Mouse (Mus musculus) frontal cortex, adult (tissue): ENCODE data around the gene Zdhhc12.

Source experiments
- ATAC-seq: cut with Nextera tagmentation; 2 replicates; pipeline ENCODE4 v1.9.2; 2017; ENCODE audit warnings: mild to moderate bottlenecking, moderate library complexity, mixed read lengths; ENCODE audit not compliant: low TSS enrichment

Zdhhc12 gene

DNA sequence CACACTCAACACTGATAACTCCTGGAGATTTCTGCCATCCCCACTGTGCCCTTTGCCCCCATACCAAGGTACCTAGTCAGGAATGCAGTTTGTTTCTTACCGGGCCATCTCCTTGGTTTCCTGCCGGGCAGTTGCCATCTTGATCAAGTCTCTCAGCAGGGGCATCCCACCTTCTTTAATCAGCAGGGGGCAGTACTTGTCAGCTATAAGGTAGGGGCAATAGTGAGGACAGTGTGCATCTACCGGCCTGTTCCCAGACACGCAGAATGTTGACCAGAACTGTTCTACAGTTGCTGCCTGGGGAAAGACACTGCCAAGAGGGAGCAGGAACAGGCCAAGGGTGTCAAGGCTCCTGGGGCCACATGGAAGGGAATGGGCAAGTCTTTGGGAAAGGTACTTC is 6.8 kb upstream of the Zdhhc12 start:
- ATAC-seq, result no peak

DNA sequence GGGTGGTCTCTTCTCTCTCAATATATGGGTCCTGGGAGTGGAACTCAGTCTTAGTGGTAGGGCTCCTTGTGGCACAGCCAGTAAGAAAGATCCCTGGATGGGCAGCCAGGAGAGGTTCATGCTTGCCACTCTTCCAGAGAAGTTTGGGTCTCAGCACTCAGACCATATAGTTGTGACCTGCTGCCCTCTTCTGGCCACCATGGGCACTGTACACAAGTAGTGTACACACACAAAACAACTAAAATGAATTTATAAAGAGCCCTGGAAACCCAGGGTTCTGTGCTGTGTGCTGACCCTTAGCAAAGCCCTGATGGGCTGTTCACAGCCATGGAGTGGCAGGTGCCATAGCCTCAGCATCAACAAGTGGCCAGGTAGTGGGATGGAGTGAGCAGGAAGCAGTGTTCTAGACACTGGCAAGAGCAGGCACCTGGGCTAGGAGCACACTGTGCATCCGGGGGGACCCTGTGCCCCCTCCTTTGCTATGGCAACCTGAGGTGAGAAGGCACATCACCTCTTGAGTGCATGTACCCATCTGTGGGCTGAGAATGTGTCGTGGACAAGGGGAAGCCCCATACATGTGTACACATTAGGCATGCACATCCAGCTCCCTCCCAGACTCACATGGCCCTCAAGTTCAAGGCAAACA is 2.6 kb upstream of the Zdhhc12 start:
- no peak for ATAC-seq

DNA sequence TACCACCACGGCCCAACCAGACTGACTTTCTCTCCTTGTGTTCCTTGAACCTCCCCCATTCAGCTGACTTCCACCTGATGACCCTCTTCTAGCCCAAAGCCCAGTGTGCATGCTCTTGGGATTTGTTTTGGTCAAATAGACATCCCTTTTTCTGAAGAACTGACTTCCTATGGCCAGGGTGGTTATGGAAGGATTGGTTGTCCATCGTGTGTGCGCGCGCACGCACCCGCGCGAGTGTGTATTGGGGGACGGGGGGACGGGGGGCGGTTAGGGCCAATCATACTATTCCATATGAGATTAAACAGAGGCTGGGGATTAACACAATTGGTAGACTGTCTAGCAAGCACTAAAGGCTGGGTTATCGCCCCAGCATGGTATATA is 750 bp upstream of the Zdhhc12 start:
- ATAC-seq, result no peak

DNA sequence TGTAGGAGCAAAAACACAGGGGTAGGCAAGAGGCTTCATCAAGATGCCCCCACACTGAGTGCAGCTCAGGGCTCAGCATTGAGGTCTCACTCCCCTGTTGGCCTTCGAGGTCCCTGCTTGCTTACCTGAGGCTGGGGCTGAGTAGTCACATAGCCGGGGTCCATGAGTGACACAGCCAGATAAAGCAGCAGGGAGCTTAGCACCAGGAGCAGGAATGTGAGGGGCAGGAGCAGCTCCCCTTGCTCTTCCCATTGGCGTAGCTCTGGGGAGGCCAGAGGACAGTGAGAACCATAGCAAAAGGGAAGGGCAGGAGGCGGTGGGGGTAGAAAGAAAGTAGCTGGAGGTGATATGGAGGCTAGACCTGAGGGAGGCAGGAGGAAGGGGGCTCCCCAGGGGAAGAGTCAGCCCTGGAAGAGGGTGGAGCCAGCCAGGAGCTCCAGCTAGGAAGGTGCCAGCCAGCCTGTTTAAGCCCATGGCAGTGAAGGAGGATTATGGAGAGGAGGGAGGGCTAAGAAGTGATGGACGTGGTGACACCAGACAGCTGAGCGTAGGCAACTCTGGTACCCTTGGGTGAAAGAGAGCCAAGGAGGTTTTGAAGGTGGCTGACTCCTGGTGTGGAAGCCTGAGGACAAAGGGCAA is 1.0 kb downstream of the Zdhhc12 start:
- ATAC-seq, result no peak

DNA sequence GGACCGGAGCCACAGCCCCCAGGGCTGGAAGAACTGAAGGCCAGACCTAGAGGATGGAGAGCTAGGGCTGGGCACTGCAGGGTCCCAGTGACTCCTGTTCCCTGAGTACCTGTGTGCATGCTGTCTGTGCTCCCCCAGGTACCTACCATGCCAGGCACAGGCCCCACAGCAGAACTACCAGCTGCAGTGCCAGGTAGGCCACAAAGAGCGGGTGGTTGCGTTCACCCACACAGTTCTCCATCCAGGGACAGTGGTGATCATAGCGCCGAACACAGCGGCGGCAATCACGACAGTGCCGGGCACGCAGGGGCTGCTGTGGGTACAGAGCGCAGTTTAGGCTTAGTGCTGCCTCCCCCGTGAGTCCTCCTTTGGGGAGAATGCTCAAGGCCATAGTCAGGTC is 1.9 kb downstream of the Zdhhc12 start:
- ATAC-seq, result no peak

DNA sequence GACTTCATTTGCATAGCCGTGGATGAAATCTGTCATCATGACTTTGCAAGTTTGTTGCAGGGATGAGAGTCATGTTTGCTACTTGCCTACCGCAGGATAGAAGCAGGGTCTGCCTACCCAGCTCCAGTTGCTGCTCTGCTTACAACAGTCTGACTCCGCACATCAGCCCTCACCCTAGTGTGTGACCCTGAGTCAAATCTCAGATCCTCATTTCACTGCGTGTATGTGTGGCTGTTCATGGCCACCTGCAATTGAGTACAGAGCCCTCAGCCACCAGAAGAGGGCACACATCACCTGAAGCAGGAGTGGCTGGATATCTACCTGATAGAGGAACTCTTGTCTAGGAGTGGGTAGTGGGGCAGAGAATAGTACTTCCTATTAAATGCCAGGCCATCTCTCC is 6.1 kb downstream of the Zdhhc12 start:
- no peak for ATAC-seq

DNA sequence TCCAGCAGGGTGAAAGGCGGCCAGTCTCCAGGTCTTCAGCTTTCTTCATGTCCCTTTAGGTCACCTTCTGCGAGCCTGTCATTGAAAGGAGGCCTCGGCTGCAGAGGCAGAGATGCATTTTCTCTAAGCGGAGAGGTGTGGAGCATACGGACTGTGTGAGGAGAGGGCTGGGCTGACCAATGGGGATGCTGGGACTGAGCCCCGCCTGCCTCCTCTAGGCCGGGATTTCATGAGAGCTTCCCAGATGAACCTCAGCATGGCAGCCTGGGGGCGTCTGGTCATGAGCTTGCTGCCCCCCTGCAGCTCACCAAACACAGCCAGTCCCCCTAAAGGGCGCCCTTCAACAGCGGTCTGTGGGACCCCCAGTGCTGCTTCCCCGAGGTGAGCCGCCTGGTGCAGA is 8.8 kb downstream of the Zdhhc12 start:
- ATAC-seq, result no peak

DNA sequence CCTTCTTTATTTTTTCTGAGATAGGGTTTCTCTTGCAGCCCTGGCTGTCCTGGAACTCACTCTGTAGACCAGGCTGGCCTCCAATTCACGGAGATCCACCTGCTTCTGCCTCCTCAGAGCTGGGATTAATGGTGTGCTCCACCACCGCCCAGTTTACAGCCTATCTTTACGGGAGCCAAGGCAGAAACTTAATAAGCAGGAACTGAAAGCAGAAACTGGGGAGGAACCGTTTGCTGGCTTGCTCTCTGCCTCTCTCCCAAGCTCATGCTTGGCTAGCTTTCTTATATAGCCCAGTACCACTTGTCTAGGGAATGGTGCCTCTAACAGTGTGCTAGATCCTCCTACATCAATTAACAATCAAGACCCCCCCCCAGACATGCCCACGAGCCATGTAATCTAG is 9.3 kb downstream of the Zdhhc12 start:
- ATAC-seq, result no peak

DNA sequence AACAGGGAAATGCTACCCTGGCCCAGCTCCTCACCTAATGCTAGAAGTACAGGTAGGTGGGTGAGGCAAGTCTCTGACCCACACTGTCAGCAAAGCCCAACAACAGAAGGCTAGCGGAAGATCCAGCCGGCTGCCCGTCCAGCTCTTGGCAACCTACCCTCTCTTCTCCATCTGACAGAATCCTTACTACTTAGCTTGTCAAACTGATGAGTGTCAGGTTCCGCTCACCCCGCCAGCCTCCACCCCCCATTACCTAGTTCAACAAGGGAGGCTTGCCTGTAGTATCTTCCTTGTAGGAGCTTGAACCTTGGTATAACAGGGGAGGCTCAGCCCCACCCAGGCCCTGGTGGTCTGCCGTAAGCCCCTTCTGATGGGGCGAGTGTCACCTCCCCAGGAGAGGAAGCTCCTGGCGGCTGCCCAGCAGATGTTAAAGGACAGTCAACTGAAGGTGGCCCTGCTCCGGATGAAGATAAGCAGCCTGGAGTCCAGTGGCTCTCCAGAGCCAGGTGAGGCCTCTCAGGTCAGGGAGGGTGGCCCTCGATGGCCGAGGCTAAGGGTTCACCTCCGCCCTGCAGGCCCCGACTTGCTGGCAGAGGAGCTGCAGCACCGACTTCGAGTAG is 13.2 kb downstream of the Zdhhc12 start:
- no peak for ATAC-seq

DNA sequence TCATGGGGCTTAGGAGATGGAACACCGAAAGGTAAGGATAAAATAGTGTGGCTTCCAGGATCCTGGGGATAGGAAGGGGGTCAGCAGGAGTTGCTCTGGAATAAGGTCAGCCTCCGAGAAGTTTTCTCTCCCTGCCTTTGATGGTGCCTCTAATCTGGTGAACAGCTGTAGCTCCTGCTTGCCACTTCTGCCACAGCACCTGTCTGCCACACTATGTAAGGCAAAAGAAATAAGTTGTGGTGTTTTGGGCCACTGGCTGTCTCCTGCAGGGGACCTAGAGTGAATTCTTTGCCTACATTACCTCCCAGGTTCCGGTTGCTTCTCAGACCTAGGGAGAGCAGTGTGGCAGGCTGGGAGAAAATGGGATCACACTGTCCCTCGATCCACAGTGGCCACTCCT is 14.7 kb downstream of the Zdhhc12 start:
- ATAC-seq, result no peak

DNA sequence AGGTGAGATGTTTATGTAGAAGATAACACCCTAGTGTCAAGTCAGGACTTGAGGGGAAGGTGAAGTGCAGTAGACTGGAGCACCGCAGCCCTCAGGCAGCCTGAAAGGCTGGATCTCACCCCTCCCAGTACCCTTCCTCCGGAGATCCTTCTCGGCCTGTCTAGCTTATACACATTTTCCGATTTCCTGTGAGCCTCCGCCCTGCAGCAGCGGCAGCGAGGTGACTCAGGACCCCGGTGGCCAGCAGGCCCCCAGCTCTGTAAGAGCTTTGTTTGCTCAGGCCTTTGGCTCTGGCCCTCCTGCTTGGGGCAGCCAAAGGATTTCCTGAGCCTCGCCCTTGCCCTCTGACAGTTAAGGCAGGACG is 15.1 kb downstream of the Zdhhc12 start:
- ATAC-seq, result no peak

DNA sequence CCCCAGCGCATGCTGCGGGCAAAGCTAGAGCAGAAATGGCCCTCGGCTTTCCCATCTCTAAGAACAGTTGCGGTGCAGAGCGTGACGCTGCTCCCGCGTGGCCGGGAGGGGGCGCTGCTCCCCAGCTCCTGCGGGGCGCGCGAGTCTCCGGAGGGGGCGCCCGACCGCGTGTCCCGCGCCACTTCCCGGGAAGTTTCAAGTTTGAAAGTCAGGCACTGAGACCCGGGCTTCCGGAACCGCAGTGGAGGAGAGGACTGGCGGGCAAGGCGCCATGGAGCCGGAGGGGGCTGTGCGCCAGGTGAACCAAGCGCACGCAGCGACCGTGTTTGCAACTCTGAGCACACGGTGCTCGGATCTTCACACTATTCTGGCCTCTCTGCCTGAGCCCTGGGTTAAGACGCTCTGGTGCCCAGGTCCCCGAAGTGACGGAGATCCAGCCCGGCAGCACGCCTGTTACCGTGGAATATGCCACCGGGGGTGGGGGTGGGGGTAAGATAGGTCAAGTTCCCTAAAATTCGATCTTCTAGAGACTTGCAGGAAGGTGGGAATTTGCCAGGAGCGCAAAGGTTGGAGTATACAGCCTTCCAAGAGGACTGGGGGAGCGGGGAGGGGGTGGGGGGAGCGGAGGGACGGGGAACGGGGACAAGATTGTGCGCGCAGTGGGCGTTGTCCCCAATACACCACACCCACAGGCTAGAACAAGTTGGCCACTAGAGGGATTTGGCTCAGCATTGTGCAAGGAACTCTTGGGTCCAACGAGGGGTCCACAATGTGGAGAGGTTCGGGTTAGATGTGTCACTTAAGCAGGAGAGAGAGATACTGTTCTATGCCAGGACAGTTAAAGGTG is 15.7 kb downstream of the Zdhhc12 start, which contains the start of gene Pkn3:
Pkn3 (plus strand) TSS at position 183 of the 847 bp plus-strand sequence.
- ATAC-seq, result peak; percentile 90

DNA sequence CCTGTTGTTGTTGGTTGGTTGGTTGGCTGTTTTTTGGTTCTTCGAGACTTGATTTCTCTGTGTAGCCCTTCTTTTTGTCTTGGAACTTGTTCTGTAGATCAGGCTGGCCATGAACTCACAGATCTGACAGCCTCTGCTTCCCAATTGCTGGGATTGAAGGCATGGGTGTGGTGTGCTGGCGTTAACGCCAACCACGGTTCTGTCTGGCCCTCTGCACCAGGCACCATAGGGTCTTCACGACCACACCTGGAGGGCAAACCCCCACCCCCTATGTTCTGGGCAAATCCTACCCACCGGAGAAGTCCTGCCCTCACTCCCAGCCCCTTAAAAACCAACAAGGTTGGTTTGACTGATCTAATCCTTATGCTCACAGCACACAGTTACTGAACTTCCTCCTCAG is 16.5 kb downstream of the Zdhhc12 start:
- ATAC-seq, result no peak; the same call in 1 of the 2 replicates

DNA sequence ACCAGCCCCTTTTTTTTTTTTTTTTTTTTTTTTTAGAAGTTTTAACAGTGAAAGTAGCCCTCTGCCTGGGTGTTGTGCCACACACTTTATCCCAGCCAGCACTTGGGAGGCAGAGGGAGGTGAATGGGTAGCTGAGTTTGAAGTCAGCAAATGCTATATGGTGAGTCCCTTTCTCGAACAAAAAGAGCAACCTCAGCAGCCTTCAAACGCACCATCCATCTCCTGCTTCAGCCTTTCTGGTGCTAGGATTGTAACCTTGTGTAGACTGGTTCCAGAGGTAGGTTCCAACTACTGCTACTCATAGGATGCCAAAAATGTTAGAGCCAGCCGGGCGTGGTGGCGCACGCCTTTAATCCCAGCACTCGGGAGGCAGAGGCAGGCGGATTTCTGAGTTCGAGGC is 17.0 kb downstream of the Zdhhc12 start:
- no peak for ATAC-seq

DNA sequence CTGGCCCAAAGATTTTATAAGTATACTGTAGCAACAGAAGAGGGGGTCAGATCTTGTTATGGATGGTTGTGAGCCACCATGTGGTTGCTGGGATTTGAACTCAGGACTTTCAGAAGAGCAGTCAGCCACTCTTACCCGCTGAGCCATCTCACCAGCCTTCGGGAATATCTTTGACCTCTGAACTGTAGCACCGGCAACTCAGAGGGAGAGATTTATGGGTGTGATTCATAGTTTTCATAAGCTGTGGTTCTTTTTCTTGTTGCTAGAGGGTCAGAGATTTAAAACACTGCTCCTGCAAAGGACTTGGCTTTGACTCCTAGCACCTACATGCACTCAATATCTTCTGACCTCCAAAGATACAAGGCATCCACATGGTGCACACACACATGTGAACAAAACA is 17.8 kb downstream of the Zdhhc12 start:
- ATAC-seq, result no peak

DNA sequence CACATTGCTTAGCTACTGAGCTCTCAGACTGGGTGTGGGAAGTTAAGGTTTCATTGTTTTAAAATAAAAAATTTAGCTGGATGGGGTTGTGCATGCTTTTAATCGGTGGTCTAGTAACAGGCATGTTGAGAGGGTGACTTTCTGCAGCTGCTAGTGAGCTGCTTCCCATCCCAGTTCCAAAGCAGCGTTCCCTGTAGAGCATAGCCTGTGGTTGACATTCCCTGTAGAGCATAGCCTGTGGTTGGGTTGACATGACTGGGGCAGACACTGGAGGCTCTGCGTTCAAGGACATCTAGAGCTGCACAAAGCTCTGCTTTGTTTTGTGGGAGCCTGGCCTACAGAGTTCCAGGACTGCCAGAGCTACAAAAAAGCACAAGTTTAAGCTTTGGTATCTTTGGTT is 20.2 kb downstream of the Zdhhc12 start:
- ATAC-seq, result no peak

DNA sequence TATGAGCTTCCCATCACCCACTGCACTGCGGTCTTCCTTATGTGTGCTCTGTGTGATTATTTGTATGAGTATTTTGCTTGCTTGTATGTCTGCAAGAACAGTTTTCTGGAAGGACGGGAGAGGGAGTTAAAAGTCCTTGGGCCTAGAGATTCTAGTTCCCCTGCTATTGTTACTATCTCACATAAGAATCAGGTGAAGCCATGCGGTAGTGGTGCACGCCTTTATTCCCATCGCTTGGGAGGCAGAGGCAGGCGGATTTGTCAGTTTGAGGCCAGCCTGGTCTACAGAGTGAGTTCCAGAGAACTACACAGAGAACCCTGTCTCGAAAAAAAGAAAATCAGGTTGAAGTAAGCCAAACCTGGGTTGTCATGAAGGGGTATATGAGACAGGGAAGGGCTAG is 20.6 kb downstream of the Zdhhc12 start:
- no peak for ATAC-seq

DNA sequence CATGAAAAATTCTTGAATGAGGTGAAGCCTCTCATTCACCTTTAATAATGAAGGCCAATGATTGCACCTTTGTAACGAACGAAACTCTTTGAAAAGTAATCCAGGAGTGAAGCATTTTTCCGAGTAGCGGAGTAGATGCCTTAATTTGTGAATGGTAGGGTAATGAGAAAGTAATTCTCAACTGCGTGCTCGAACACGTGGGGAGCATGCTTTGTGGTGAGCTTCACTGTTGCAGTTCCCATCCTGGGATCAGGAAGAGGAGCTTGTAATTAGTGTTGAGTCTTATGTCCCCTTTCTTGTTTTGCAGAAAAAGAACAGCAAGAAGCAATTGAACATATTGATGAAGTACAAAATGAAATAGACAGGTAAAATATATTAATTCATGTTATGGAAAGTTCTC is 25.5 kb downstream of the Zdhhc12 start:
- ATAC-seq, result no peak

DNA sequence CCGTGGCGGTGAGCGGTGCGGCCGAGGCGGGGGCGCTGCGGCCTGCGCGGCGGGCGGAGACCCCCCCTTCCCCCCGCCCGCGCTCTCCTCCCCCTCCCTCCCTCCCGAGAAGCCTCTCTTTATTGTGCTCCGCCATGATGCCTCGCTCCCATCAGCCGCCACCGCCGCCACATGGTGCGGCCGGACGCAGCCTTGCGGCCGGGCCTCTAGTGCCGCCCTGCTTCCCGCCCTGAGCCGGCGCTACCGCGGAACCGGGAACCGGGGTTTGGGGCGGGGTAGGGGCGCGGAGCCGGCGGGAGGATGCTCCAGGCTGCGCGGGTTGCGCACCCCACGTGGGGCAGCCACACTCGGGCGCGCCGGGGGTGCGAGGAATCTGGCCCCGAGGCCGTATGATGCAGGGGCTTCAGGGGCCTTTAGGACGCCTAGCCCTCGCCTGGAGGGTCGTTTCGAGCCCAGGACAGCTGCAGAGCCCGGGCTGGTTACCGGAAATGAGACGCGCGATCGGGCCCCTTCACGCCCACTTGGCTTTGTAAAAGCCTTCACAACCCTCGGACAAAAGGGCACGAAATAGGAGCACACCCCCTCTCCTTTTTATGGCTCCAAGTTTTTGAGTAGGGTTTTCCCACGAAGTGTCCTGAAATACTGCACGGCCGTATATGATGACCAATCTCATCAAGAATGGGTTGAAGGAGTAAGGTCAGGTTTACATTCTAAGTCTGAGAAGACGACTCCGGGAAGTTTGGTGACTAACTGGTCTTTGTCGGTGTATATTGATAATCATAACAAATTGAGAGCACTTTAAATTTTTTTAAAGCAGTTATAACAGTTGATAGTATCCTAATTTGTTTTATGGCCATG is 26.2 kb downstream of the Zdhhc12 start:
- no peak for ATAC-seq

DNA sequence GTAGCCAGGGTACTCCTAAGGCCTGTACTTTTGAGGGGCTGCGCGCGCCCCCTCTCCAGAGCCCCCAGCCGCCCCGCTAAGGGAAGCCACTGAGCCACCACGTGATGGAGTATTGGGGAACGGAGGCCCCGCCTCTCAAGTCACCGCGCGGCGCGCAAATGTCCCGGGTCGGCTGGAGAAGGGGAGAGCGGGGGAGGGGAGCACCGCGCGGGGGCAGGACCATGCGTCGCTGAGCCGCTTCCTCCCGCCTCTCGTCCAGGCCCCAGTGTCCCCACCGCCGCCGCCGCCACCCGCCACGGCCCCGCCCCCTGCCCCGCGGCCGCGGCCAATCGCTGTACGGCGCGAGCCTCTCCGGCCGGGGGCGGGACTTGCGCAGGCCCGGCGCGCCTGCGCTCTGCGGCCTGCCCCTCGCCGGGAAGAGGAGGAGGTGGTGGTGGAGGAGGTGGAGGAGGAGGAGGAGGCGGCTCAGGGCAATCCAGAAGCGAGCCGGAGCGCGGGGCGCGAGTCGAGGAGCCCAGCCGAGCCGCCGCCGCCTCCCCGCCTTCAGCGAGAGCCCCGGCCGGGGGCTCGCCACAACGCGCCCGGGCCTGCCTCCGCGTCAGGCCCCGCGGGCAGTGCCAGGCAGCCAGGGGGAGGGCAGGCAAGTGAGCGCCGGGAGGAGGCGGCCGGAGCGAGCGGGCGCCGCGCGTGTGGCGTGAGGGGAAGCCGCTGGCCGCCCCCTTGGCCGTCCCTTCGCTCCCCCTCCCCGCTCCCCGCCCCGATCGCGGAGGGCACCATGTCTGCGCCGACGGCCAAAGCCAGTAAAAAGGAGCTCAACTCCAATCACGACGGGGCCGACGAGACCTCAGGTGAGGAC is 27.2 kb downstream of the Zdhhc12 start:
- ATAC-seq, result peak; percentile 79

DNA sequence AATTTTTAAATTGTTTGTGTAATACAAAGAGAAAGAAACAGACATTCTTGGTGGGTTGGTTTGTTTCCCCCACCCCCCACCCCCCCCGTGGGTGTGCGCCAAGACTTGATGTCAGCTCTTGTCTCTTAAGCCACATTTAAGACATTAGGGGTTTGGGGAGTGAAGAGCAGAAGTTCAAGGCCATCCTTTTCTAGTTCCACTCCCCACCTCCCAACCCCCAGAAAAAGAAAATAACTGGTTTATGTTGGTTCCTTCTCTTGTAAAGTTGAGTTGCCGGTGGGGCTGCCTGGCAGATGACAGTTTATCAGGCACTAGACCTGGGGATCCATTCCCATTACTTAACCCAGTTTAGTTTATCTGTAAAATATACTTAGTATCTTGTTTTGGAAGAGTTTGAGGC is 29.1 kb downstream of the Zdhhc12 start:
- no peak for ATAC-seq
